Mouse (Mus musculus): ENCODE data around the gene Rheb.

- TF ChIP-seq CTCF (IDR thresholded peaks at IDR 0.05; ENCODE audit: insufficient read depth, low read depth, low read length): no peak
- no peak for TF ChIP-seq POLR2A (IDR thresholded peaks at IDR 0.05; ENCODE audit: insufficient read depth, low read depth, low read length)
These were observed 42.0 kb downstream of the Rheb start for GRCm38 (mm10) chr5:24800416-24800815.
